Mouse (Mus musculus): ENCODE measurements around the gene Mcm6. TPM values are rescaled to one million over a fixed set of nuclear protein-coding genes. Genes with fewer than 3 reads are reported as not detected.

Gene Mcm6
- polyA plus RNA-seq, 1 experiment: 215 TPM

DNA sequence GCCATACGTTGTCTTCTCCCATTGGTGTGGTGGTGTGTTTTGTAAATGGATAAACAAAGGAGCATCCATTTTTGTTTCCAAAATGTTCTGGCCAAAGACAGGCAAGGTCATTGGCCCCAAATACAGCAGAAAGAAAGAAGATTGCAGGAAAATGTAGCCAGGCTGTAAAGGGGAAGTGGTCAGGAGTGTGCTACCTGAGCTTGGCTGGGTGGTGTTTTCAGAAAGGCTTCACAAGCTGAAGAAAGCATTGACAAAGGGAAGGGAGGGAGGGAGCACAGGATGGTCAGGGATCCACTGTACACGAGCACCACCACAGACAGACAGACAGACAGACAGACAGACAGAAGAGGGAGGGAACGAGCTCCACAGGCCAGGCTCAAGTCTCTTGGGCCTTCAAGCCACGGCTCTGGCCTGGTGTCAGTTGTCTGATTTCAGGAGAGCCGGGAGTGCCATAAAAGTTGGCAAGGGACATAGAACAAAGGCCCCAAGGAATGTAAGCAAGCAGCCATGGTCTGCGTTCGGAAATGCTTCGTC is 75.2 kb downstream of the Mcm6 start:
- Histone ChIP-seq H3K27me3 (ENCODE audit: control insufficient read depth, insufficient read depth, low read length, poor library complexity, severe bottlenecking) (no peaks in the 10 kb centered on the region), H3K36me3 (ENCODE audit: control insufficient read depth, insufficient read depth, low read length, poor library complexity, severe bottlenecking) (no peaks in the 10 kb centered on the region), H3K4me3 (ENCODE audit: low read depth, low read length) (no peak overlapping the region), H3K9me3 (replicated peaks; ENCODE audit: control insufficient read depth, insufficient read depth, low read length, poor library complexity, severe bottlenecking) (no peaks in the 10 kb centered on the region), H3K9ac (ENCODE audit: low read depth, poor library complexity, severe bottlenecking) (no peak overlapping the region), H3K27ac (ENCODE audit: insufficient read depth, low read length) (no peak overlapping the region), H3K4me1 (ENCODE audit: control insufficient read depth, insufficient read depth, low read length) (no peaks in the 10 kb centered on the region)
- no peak for TF ChIP-seq EP300 (IDR thresholded peaks at IDR 0.05; ENCODE audit: insufficient read depth, low read depth, low read length)
- no peak for TF ChIP-seq CTCF (IDR thresholded peaks at IDR 0.05; ENCODE audit: low read depth, low read length)
- TF ChIP-seq POLR2A (IDR thresholded peaks at IDR 0.05; ENCODE audit: insufficient read depth, low read length): no peak

DNA sequence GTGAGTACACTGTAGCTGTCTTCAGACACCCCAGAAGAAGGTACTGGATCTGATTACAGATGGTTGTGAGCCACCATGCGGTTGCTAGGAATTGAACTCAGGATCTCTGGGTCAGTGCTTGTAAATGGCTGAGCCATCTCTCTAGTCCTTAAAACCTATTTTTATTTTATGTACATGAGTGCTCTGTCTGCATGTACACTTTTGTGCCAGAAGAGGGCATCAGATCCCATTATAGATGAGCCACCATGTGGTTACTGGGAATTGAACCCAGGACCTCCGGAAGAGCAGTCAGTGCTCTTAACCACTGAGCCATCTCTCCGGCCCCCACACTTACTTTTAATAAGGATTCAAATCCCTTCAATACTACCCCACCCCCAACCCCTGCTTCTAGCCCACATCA is 76.5 kb downstream of the Mcm6 start:
- H3K27ac ChIP-seq (ENCODE audit: insufficient read depth, low read length): no peak overlapping the region
- no peaks in the 10 kb centered on the region for H3K4me1 ChIP-seq (ENCODE audit: control insufficient read depth, insufficient read depth, low read length)
- TF ChIP-seq POLR2A (IDR thresholded peaks at IDR 0.05; ENCODE audit: insufficient read depth, low read length) (no peak), CTCF (IDR thresholded peaks at IDR 0.05; ENCODE audit: low read depth, low read length) (no peak), EP300 (IDR thresholded peaks at IDR 0.05; ENCODE audit: insufficient read depth, low read depth, low read length) (no peak)
- no peaks in the 10 kb centered on the region; the same call in 1 of the 2 replicates for H3K36me3 ChIP-seq (ENCODE audit: control insufficient read depth, insufficient read depth, low read length, poor library complexity, severe bottlenecking)
- no peaks in the 10 kb centered on the region for H3K9me3 ChIP-seq (replicated peaks; ENCODE audit: control insufficient read depth, insufficient read depth, low read length, poor library complexity, severe bottlenecking)
- H3K4me3 ChIP-seq (ENCODE audit: low read depth, low read length): no peak overlapping the region
- H3K27me3 ChIP-seq (ENCODE audit: control insufficient read depth, insufficient read depth, low read length, poor library complexity, severe bottlenecking): no peaks in the 10 kb centered on the region
- H3K9ac ChIP-seq (ENCODE audit: low read depth, poor library complexity, severe bottlenecking): no peak overlapping the region

DNA sequence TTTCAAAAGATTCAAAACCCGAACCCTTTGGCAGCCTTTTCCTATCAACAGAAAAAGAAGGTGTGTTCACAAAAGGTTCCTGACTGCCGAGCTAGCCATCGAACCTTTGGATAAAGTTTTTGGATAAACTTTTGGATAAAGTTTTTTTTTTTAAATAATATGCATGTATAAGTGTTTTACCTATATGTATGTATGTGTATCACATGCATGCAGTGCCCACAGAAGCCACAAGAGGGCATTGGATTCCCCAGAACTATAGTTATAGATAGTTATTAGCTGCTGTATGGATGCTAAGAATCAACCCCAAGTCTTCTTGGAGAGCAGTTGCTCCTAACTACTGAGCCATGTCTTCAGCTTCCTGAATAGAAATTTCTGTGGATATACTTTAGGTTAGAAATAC is 77.7 kb downstream of the Mcm6 start:
- Histone ChIP-seq H3K9me3 (replicated peaks; ENCODE audit: control insufficient read depth, insufficient read depth, low read length, poor library complexity, severe bottlenecking) (no peaks in the 10 kb centered on the region), H3K4me3 (ENCODE audit: low read depth, low read length) (no peak overlapping the region), H3K9ac (ENCODE audit: low read depth, poor library complexity, severe bottlenecking) (no peak overlapping the region), H3K4me1 (ENCODE audit: control insufficient read depth, insufficient read depth, low read length) (no peaks in the 10 kb centered on the region), H3K36me3 (ENCODE audit: control insufficient read depth, insufficient read depth, low read length, poor library complexity, severe bottlenecking) (peaks cover 4% of the 10 kb centered on the region), H3K27ac (ENCODE audit: insufficient read depth, low read length) (no peak overlapping the region), H3K27me3 (ENCODE audit: control insufficient read depth, insufficient read depth, low read length, poor library complexity, severe bottlenecking) (no peaks in the 10 kb centered on the region)
- TF ChIP-seq POLR2A (IDR thresholded peaks at IDR 0.05; ENCODE audit: insufficient read depth, low read length) (no peak), CTCF (IDR thresholded peaks at IDR 0.05; ENCODE audit: low read depth, low read length) (no peak), EP300 (IDR thresholded peaks at IDR 0.05; ENCODE audit: insufficient read depth, low read depth, low read length) (no peak)

Other genes starting within 250 kb of the Mcm6 start
- 44.6 and 56.6 TPM in 2 replicates for gene Ubxn4, start 115.7 kb downstream of the Mcm6 start, polyA plus RNA-seq (2011; ENCODE audit: insufficient read depth, insufficient read length, low read depth, missing spikeins)
- 0.22 TPM in 1 of 2 replicates, not detected in the other for gene Lct, start 31.3 kb downstream of the Mcm6 start, polyA plus RNA-seq (2011; ENCODE audit: insufficient read depth, insufficient read length, low read depth, missing spikeins)
- gene Dars, start 57.7 kb upstream of the Mcm6 start, polyA plus RNA-seq (2011; ENCODE audit: insufficient read depth, insufficient read length, low read depth, missing spikeins): 185 and 191 TPM in 2 replicates
- gene Cxcr4, start 232.6 kb upstream of the Mcm6 start, polyA plus RNA-seq (2011; ENCODE audit: insufficient read depth, insufficient read length, low read depth, missing spikeins): 3.2 and 3.9 TPM in 2 replicates

All from ES-Bruce4 (cell line).